Mouse (Mus musculus) yolk sac, embryonic 10.5 days (tissue): Measurements from ENCODE around the gene Ryr1.
A peak's percentile ranks its signal among the peaks of the same experiment; 100 is the strongest.

Experiments used
- DNase-seq: peaks from one replicate; pipeline ENCODE4 v3.0.0-alpha.2; 2017; ENCODE audit warnings: low spot score

Ryr1 gene

GRCm38 (mm10) chr7:28960354-28961046 is 164.5 kb downstream of the Ryr1 start:
- DNase-seq = no peak

GRCm38 (mm10) chr7:28959505-28960045 is 165.4 kb downstream of the Ryr1 start:
- DNase-seq = peak; percentile 74

GRCm38 (mm10) chr7:28958770-28959169 is 166.2 kb downstream of the Ryr1 start:
- DNase-seq = no peak

- DNase-seq = no peak
Measured at GRCm38 (mm10) chr7:28957997-28958725, 166.8 kb downstream of the Ryr1 start.

GRCm38 (mm10) chr7:28957286-28957685 is 167.7 kb downstream of the Ryr1 start:
- DNase-seq = no peak

- no peak for DNase-seq
Measured at GRCm38 (mm10) chr7:28956270-28956669, 168.7 kb downstream of the Ryr1 start.

- no peak for DNase-seq
Measured at GRCm38 (mm10) chr7:28955295-28955897, 169.6 kb downstream of the Ryr1 start.

GRCm38 (mm10) chr7:28954773-28955172 is 170.2 kb downstream of the Ryr1 start:
- no peak for DNase-seq

GRCm38 (mm10) chr7:28953476-28954376 is 171.3 kb downstream of the Ryr1 start:
- DNase-seq = no peak
